Mouse (Mus musculus) CH12.LX (cell line): Measurements from ENCODE around the gene Aff3.

Experiments used
- POLR2AphosphoS2 ChIP-seq: IDR thresholded peaks from 2 replicates; pipeline ENCODE4 v1.6.1; 2011; ENCODE audit warnings: low read depth, low read length, improper control_type of control experiment
- TBP ChIP-seq: conservative IDR thresholded peaks from 2 replicates; pipeline ENCODE4 v1.6.1; 2011; ENCODE audit warnings: low read depth, low read length, improper control_type of control experiment

GRCm38 (mm10) chr1:38146008-38146407 lies 518.7 kb downstream of the Aff3 start:
- TF ChIP-seq POLR2AphosphoS2 (no peak), TBP (no peak)
